ENCODE assay signal across 40 mouse cellular contexts in the genomic region with DNA sequence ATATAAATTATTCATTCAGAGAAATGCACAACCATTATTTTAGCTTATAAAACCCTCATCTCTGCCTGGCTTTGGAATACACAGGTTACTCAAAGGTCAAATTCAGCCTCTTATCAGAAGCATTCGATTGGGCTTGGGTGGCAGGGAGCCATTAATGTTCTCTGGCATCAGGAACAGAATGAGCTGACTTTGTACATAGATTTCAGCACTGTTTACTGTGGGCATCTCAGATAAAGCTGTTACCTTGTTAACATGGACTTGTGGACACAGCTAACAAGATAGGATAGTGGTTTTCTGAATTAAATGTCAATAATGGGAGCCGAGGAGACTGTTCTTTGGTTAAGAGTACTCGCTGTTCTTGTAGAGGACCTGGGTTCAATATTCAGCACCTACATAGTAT. TPM values are rescaled to one million over a fixed set of nuclear protein-coding genes. Genes with fewer than 3 reads are reported as not detected.
"Had no signal": no experiment of that assay in that cellular context is flagged by ENCODE, and none has a peak within 500 bp of the region (broad histone marks: within the 10 kb centered on the region; RNA-seq: fewer than 3 reads in every experiment).

No protein-coding gene starts in this region.

RNA-seq across cellular contexts. Expression of a gene that starts 17.6 kb away (rescaled TPM):
- total RNA-seq: heart, postnatal 10 days; heart, postnatal 14 days; heart, postnatal 25 days; heart, postnatal 36 days; heart, postnatal 4 days; hematopoietic stem cell, adult 5-6 weeks; hindbrain, postnatal 0 days; layer of hippocampus, adult 18-20 months; layer of hippocampus, adult 2 months; layer of hippocampus, adult 8-10 months; layer of hippocampus, postnatal 10 days; layer of hippocampus, postnatal 14 days; layer of hippocampus, postnatal 25 days; layer of hippocampus, postnatal 36 days had no signal
- polyA plus RNA-seq: heart, embryonic 10.5 days; heart, embryonic 11.5 days; heart, embryonic 12.5 days; heart, embryonic 13.5 days; heart, embryonic 14.5 days; heart, embryonic 15.5 days; heart, embryonic 16.5 days; heart, postnatal 0 days; hindbrain, embryonic 10.5 days; hindbrain, embryonic 11.5 days; hindbrain, embryonic 12.5 days; hindbrain, embryonic 13.5 days; hindbrain, embryonic 14.5 days; hindbrain, embryonic 15.5 days; hindbrain, embryonic 16.5 days; hindbrain, postnatal 0 days; inflammation-experienced regulatory T-cells, adult 6 months; intestine, embryonic 14.5 days; intestine, embryonic 15.5 days; intestine, embryonic 16.5 days; intestine, postnatal 0 days; kidney, adult 2 months; kidney, embryonic 14.5 days; kidney, embryonic 15.5 days; kidney, embryonic 16.5 days; kidney, postnatal 0 days; large intestine, adult 2 months had no signal
